Mouse (Mus musculus): ENCODE results near the gene Serinc2.
A peak's percentile ranks its signal among the peaks of the same experiment; 100 is the strongest.

Serinc2 gene

GRCm38 (mm10) chr4:130279105-130279504 lies at the start of gene Serinc2:
Gene Serinc2 (minus strand): TSS chr4:130279205.
- DNase-seq (ENCODE audit: low read depth, low spot score): no peak

- no peak for DNase-seq (ENCODE audit: low read depth, low spot score)
Observed at GRCm38 (mm10) chr4:130327366-130327765, 48.4 kb upstream of the Serinc2 start.

DNA sequence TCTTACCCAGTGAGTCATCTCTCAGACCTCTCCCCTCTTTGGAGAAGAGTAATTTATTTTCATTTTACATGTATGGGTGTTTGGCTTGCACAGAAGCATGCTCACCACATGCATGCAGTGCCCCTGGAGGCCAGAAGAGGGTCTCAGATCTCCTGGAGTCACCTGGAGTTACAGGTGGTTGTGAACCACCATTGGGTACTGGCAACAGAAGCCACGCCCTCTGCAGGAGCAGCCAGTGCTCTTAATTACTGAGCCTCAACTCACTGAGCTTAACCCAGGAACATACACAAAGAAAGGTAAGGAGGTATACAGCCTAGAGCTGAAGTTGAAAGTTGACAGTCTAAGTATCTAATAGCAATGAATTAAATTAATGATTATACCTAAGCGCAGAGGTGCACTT lies 46.4 kb upstream of the Serinc2 start:
- DNase-seq (ENCODE audit: low read depth, low spot score): no peak

DNA sequence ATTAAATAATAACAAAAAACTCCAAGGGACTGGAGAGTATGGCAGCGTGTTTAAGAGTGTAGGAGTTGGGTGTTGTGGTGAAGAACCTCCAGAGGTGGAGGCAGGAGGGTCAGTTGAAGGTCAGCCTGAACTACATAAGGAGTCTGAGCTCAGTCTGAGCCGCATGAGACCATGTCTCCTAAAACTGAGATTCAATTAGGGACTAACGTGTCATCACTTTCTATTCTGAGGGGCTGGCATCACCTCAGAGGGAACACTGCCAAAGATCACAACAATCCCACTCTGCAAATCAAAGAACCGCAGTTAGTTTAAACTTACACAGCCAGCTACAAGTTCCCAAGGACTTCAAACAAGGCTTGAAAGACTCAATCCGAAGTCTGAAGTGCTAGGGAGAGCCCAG lies 44.6 kb upstream of the Serinc2 start:
- no peak for DNase-seq (ENCODE audit: low read depth, low spot score)

- no peak for DNase-seq (ENCODE audit: low read depth, low spot score)
Observed at GRCm38 (mm10) chr4:130323165-130323564, 44.2 kb upstream of the Serinc2 start.

- DNase-seq (ENCODE audit: low read depth, low spot score): no peak
Observed at GRCm38 (mm10) chr4:130322567-130322966, 43.6 kb upstream of the Serinc2 start.

DNA sequence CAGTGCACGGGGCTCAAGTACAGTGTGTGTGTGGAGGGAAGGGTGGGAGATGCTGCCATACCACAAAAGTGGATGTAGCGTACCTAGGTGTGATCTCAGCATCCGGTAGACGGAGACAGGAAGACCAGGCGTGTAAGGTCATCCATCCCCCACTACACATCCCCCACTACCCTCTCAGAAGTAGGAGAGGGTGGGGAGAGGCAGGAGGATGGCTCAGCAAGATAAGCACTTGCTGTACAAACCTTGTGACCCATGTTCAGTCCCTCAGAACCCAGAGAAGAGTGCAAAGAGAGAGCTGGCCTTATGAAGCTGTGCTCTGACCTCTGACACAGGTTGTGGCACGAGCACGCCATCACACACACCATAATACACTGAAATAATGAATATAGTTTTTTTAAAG lies 42.6 kb upstream of the Serinc2 start:
- no peak for DNase-seq (ENCODE audit: low read depth, low spot score)

GRCm38 (mm10) chr4:130319564-130319963 lies 40.6 kb upstream of the Serinc2 start:
- DNase-seq (ENCODE audit: low read depth, low spot score): no peak

GRCm38 (mm10) chr4:130318122-130318521 lies 39.1 kb upstream of the Serinc2 start:
- DNase-seq (ENCODE audit: low read depth, low spot score): no peak

GRCm38 (mm10) chr4:130316691-130317090 lies 37.7 kb upstream of the Serinc2 start:
- DNase-seq (ENCODE audit: low read depth, low spot score): no peak

DNA sequence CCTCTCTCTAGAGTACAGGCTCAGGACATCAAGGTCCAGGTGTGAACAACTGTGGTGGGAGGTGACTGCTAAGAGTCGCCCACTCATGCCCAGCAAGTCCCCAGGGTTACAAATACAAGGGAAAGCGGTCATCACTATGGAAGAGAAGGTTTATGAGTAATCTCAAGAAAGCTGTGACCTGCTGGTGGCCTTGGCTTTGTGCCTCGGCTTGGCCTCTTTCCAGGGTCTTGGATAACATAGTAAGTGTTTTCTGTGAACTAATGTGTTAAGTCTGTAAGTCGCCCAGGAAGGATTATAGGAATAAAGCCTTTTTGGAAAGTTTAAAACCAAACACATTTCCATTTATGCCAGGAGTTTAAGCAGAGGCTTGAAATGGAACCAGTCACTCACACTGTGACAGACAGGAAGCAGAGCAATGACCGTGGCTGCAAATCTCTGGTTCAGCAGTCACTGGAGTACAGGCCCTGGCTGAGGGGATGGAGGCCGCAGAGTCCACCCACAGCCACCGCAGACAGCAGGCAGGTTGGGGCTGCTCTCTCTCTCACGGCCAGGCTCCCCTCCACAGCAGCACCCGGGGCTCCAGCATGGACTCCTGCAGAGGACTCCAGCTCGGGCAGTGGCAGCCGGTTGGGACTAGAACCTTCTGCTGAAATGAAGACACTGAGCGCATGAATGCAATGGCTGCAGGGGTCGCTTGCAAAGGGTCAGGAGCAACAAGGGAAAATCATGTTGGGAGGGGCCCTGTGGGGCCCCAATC lies 36.9 kb upstream of the Serinc2 start:
- peak; percentile 54 for DNase-seq (ENCODE audit: low read depth, low spot score)

GRCm38 (mm10) chr4:130313552-130313951 lies 34.5 kb upstream of the Serinc2 start:
- no peak for DNase-seq (ENCODE audit: low read depth, low spot score)

DNA sequence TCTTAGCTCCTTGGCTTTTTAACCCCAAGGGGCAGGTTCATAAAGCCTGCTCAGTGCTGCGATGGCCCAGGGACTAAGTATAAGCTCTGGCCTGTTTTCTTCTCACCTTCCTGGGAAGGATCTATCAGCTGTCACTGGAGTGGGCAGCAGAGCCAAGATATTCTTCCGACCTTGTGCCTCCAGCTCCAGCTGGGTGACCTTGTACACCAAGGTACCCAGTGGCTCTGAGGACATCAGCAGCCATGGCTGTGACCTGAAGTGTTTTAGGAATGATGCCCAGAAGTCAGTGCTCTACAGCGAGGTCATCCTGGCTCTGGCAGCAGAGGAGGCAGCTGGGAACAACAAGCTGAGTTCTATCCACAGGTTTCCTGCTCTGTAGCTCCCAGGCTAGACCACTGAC lies 33.5 kb upstream of the Serinc2 start:
- no peak for DNase-seq (ENCODE audit: low read depth, low spot score)

GRCm38 (mm10) chr4:130309254-130309653 lies 30.2 kb upstream of the Serinc2 start:
- no peak for DNase-seq (ENCODE audit: low read depth, low spot score)

- DNase-seq (ENCODE audit: low read depth, low spot score): no peak
Observed at GRCm38 (mm10) chr4:130308231-130309081, 29.5 kb upstream of the Serinc2 start, which contains the start of the genes Fabp3 and Gm10570. Gene Fabp3 (plus strand): TSS chr4:130308595. Gene Gm10570 (minus strand): TSS chr4:130308674.

- no peak for DNase-seq (ENCODE audit: low read depth, low spot score)
Observed at GRCm38 (mm10) chr4:130307851-130308230, 28.8 kb upstream of the Serinc2 start.

DNA sequence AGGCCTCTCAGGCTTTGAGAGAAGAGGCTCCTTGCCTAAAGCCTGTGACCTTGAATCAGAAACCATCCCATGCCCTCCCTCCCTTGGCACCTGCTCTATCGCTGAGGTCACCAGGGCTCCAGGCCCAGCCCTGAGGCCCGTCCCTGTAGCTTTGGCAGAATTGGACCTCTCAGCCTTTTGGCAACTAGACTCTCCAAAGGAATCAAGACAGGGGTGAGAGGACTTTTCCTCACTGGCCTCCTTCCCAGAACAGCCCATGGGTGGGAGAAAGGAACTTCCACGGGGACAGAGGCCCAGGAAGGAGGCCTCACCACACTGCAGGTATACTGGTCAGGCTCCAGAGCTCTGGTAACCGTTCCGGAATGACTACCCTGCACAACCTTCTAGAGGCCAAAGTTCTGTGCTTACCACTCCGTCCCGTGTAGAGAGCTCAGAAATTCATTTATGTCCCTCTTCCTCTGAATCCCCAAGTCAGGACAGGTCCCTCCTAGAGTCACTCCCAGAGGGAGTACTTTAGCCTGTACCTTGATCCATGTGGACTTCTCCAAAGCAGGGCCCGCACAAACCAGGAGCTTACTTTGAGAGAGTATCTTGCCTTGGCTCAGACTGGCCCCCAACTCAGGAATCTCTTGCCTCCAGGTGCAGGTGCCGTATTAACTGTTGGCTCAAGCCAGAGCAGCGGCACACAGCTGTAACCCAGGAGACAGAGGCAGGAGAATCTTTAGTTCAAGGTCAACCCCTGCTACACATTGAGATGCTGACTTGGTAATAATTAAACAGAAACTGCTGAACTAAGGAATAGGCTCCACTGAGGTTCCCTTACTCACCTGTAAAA lies 28.0 kb upstream of the Serinc2 start:
- DNase-seq (ENCODE audit: low read depth, low spot score): no peak

DNA sequence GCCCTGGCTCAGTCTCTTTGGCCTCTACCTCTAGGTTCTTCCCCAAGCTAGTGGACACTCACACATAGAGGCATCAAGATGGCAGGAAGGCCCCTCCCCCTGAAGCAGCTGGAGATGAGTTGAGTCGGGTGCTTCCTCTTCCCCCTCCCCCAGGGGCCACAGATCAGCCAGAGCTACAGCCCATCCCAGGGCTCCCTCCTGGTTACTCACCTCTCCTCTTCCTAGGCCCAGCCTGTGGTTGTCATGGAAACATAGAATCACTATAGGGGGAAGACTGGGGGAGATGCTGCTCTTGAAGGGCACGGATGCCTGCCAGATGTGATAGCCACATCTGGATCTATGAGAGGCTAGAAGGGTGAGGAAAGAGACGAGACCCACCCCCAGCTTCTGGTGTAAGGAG lies 25.7 kb upstream of the Serinc2 start:
- no peak for DNase-seq (ENCODE audit: low read depth, low spot score)

DNA sequence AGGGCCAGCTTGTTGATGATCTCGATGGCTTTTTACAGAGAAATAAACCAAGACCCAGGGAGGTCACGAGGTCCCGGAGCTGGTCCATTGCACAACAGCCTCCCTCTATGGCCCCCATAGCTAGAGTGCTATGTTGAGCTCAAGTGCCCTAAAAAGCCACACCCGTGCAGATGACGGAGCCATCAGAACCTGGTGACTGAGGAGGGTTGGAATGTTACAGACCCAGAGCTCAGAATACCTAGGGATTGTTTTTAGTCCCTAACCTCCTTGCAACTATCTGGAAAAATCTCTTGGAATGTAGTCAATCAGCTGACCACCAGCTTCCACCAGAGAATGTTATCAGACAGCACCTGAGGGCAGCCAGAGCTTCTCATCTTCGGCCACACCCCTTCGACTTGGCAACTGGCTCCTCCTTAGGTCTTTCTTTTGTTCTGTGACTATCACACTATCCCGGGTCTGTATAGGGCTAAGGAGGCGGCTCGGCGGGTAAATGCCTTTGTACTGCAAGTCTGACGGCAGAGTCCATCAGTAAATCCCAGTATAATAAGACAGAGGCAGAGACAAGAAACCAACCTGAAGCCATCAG lies 23.4 kb upstream of the Serinc2 start:
- no peak for DNase-seq (ENCODE audit: low read depth, low spot score)

DNA sequence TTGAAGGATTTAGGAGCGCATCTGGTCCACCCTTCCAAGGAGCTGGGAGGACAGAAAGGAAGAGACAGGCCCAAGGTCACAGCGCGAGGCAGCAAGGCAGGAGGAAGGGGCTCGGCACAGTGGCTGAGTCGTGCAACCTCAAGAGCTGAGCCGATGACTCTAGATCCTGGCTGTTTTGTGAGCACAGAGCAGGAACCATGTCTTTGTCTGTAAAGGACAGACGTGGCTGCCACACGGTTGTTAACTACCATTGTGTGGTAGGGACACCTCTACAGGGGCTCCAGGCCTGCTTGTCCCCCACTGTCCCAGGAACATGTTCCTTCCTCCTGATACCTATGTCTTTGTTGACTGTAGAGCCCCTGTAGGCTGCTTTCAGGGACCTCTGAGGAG lies 20.6 kb upstream of the Serinc2 start:
- no peak for DNase-seq (ENCODE audit: low read depth, low spot score)

GRCm38 (mm10) chr4:130298877-130299628 lies 20.0 kb upstream of the Serinc2 start:
- no peak for DNase-seq (ENCODE audit: low read depth, low spot score)
